Mouse (Mus musculus): ENCODE measurements around the gene Slc35e4. TPM values are rescaled to one million over a fixed set of nuclear protein-coding genes. Genes with fewer than 3 reads are reported as not detected.
"Not testable (repeated sequence)": the region's sequence is repeated elsewhere in the genome, so short reads cannot be mapped to it uniquely, and the experiment has no call there.

The Slc35e4 gene
- total RNA-seq, 4 experiments from 2014 or later: 19.5 to 24.6 (median 21.4) TPM

- no peak for DNase-seq (ENCODE audit: low spot score in 2 of 2)
These were observed 4.3 kb upstream of the Slc35e4 start for GRCm38 (mm10) chr11:3918738-3919137.

- peak; percentile 90 to 92 for DNase-seq (ENCODE audit: low spot score in 2 of 2)
These were observed 952 bp downstream of the Slc35e4 start for GRCm38 (mm10) chr11:3913316-3914108.

DNA sequence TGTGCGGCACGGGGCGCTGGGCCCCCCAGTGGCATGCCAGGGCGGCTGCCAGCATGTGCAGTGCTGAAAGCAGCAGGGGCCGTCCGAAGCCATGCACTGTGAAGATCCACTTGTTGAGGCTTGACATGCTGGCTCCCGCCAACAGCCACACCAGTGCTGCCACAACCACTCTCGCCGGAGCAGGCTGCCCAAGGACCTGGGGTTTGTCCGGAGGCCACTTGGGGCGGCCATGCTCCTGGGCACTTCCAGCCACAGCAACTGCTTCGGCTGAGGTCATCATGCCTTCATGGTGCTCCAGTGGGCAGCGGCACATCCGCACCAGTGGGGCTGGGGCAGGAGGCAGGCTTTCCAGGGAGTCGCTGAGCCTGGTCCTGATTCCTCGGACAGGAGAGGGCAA lies 1.6 kb downstream of the Slc35e4 start:
- DNase-seq (ENCODE audit: low spot score in 2 of 2): peak; percentile 27 to 29

- DNase-seq (ENCODE audit: low spot score in 2 of 2): no peak
These were observed 2.2 kb downstream of the Slc35e4 start for GRCm38 (mm10) chr11:3912100-3912874.

DNA sequence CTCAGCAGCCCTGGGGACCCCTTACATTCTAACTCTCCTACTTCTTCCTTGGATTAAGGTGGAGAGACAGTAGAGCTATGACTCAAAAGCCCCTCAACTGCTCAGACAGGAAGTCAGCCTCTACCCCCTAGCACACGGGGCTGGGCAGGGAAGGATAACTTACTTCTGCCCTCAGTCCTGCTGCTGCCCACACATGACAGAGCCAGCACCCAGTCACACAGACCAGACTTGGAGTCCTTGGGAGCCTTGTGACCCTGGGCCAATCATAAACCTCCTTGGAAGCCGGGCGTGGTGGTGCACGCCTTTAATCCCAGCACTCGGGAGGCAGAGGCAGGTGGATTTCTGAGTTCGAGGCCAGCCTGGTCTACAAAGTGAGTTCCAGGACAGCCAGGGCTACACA lies 3.0 kb downstream of the Slc35e4 start:
- not testable (repeated sequence) for DNase-seq (ENCODE audit: low spot score in 2 of 2)

- DNase-seq (ENCODE audit: low spot score in 2 of 2): peak; percentile 69 to 80
These were observed 3.8 kb downstream of the Slc35e4 start for GRCm38 (mm10) chr11:3910513-3911310.

GRCm38 (mm10) chr11:3909236-3909635 lies 5.2 kb downstream of the Slc35e4 start:
- DNase-seq (ENCODE audit: low spot score in 2 of 2): no peak

- DNase-seq (ENCODE audit: low spot score in 2 of 2): no peak
These were observed 9.0 kb downstream of the Slc35e4 start for GRCm38 (mm10) chr11:3905446-3905845.

DNA sequence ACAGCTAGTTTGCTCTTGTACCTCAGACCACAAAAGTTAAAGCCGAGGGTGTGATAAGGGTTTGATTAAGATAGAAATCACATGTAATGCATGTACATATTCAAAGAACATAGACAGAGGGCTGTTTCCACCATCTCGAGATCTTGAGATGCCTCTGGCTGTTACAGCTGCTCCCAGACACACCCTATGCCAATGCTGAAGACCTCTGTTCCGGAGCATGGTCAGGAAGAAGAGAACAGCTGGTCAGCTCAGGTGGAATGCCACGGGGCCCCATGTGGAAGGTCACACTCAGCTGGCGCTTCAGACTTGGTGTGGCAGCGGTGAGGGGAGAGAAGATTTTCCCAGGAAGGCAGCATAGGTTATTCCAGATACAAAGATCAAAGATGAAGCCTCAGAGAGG lies 9.8 kb downstream of the Slc35e4 start:
- no peak for DNase-seq (ENCODE audit: low spot score in 2 of 2)

GRCm38 (mm10) chr11:3903046-3903445 lies 11.4 kb downstream of the Slc35e4 start:
- peak; percentile 65 to 81 for DNase-seq (ENCODE audit: low spot score in 2 of 2)

GRCm38 (mm10) chr11:3902516-3902915 lies 11.9 kb downstream of the Slc35e4 start:
- no peak for DNase-seq (ENCODE audit: low spot score in 2 of 2)

DNA sequence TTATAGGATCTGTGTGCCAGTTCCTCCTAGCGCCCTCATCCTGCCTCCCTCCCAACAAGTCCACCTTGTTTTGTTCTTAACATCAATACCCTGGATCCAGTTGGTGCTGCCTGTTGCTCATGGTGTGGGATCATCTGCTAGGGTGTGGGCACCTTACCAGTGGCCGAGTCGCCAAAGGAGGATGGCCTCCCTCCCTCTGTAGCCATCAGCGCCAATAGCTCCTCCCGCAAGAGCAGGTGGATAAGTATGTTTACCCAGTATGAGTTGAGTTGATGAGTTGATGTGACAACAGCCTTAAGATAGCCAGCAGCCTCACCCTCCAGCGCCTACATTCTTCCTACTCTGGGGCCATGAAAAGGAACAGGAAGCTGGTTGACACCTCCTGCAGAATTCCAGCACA lies 14.2 kb downstream of the Slc35e4 start:
- no peak for DNase-seq (ENCODE audit: low spot score in 2 of 2)

DNA sequence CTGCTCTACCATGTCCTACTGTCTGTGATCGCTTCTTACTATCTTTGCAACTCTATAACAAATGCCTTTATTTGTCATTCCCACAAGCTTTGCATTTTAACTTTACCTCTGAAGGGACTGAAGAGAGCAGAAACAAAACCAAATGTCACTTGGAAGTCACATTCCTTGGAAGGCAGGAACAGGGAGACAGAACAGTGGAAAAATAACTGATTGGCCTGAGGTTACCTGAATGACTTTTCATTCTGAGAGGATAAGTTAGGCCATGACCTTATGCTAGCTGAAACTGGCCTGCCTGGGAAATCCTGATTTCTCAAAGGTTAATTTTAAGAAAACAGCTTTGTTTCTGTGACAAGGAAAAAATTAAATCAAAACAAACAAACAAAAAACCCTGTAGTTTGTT lies 18.5 kb downstream of the Slc35e4 start:
- DNase-seq (ENCODE audit: low spot score in 2 of 2): no peak

DNA sequence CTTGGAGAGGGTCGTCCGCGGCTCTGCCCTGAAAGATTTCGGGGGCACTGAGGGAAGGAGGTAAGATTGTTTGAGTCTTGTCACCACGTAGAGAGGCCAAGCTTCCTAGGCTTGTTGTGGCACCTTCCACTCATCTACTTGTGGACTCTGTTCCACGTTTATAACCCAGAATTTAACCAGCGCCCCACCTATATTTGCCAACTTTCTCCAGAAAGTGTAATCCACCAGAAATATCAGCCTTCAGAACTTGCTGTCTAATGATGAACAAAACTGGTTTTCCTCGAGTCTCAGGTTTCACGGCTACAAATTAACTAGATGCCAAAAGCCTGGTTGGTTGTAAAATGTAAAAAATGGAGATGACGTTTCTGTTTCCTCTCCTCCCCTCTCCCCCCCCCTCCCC lies 19.0 kb downstream of the Slc35e4 start:
- no peak for DNase-seq (ENCODE audit: low spot score in 2 of 2)

- peak; percentile 82 for DNase-seq (ENCODE audit: low spot score in 2 of 2)
These were observed 19.8 kb downstream of the Slc35e4 start, which contains the start of the genes 4921536K21Rik and Dusp18 for GRCm38 (mm10) chr11:3894406-3895281. Gene 4921536K21Rik, minus strand, starts transcription at chr11:3895098. Gene Dusp18, plus strand, starts transcription at chr11:3895240.

DNA sequence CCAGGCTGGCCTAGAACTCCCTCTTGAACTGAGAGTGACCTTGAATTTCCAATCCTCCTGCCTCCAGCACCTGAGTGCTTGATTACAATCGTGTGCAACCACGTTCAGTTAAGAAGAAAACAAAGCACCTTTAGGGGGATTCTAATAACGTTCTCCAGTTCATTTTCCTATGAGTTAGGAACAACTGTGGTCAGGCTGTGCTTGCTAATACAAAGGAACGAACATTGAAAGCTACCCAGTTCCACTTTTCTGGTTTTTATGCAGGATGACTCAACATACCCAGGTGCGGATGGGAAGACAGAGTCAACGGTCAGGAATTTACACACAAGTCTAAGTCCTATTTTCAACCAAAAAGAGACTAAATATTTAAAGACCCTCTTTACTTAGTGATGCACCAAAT lies 20.5 kb downstream of the Slc35e4 start:
- DNase-seq (ENCODE audit: low spot score in 2 of 2): no peak

DNA sequence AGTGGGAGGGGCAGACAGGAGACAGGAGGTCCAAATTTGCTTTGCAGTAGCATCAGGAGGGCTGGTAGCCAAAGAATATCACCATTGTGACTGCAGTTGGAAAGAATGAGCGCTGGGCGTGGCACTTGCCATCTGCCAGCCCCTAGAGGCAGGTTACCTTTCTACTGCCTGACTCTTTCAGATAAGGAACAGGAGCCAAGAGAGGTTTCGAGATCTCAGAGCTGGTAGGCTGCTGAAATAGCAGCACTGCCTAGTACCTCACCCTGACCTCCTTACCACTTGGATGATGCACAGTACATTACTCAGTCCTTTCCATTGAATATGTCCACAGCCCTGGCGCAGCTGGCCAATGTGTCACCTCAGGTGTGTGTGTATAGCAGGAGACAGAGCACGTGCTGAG lies 27.1 kb downstream of the Slc35e4 start:
- no peak for DNase-seq (ENCODE audit: low spot score in 2 of 2)

DNA sequence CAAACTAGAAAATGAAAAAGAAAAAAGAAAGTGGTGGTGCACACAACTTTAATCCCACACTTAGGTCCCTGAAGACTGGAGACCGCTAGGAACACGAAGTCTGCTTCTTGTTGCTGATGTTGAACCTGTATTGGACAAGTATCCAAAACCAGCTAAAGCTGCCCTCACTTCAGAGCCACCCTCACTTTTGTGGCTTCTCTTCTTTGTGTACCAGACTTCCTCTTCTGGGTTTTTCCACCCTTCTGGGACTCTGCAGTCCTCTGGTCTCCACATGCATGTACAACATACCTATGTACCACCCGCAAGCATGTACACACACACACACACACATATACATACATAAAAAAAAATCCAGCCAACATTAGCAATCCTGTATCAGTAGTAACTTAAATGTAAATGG lies 30.8 kb downstream of the Slc35e4 start:
- no peak for DNase-seq (ENCODE audit: low spot score in 2 of 2)

GRCm38 (mm10) chr11:3879836-3880235 lies 34.6 kb downstream of the Slc35e4 start:
- peak; percentile 59 for DNase-seq (ENCODE audit: low spot score in 2 of 2)

- no peak for DNase-seq (ENCODE audit: low spot score in 2 of 2)
These were observed 35.8 kb downstream of the Slc35e4 start for GRCm38 (mm10) chr11:3878660-3879059.

DNA sequence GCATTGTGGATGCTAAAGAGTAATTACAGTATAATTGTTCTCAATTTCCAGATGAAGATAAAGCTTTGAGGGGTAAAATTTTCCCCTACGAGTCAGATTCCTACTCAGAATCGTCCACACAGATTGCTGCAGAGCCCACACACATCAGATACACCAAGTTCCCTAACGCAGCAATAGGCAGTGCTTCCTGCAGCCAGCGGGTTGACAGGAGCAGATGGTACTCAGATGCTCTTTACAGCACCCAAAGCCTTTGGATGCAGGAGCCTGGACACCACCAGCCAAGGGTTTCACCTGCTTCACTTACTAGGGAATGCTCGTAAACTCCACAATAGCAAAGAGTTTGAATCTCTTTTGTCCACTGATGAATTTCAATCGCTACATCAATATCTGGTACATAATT lies 38.0 kb downstream of the Slc35e4 start:
- no peak for DNase-seq (ENCODE audit: low spot score in 2 of 2)
